Mouse (Mus musculus) adrenal gland, postnatal 14 days (tissue): ENCODE data around the gene Ugt2b34. TPM values are rescaled to one million over a fixed set of nuclear protein-coding genes. Genes with fewer than 3 reads are reported as not detected.
"Not testable (repeated sequence)": the region's sequence is repeated elsewhere in the genome, so short reads cannot be mapped to it uniquely, and the experiment has no call there.

Experiments used
- DNase-seq: peaks from one replicate; pipeline ENCODE4 v3.0.0; 2021; ENCODE audit warnings: mixed read lengths
- long read RNA-seq, 2 experiments: library from polyadenylated mRNA; stranded (forward); transcript quantifications; one replicate each; pipeline ENCODE4 v2.0.0; 2021
- total RNA-seq: library from RNA; stranded (reverse); gene quantifications from 2 replicates; pipeline ENCODE4 v1.2.3, GENCODE M21; 2021

Ugt2b34 gene
- total RNA-seq, result 0.68 and 23.5 TPM in 2 replicates
- long read RNA-seq, experiment 1, result 0 reads
- long read RNA-seq, experiment 2, transcript Ugt2b34-201 (6 exons, 3,051 nt), result major isoform, 12 of 13 reads
- long read RNA-seq, experiment 2, partial matches to known transcripts, result 1 of 13 reads
- long read RNA-seq, experiment 2, other reads (novel, unspliced or antisense), result 0 of 13 reads

DNA sequence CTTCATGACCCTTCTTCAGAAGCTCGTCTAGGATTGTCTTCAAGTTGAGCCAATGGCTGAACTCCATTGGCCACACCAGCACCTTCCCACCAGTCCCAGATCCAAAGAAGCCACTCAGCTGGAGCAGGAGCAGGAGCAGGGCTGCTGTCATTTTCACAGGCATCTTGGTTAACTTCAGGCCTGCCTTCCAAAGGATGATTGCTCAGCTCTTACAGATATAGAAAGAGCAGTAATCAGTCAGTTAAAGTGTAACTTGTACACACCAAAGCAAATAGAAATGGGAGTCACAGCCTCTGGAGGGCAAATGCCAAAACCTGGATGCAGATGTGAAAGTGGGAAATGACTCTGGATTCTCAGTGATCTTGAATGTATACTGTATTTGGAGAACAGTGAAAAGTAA lies at the start of gene Ugt2b34:
Gene Ugt2b34, minus strand, starts transcription at position 180 of the 400 bp plus-strand sequence.
- no peak for DNase-seq

DNA sequence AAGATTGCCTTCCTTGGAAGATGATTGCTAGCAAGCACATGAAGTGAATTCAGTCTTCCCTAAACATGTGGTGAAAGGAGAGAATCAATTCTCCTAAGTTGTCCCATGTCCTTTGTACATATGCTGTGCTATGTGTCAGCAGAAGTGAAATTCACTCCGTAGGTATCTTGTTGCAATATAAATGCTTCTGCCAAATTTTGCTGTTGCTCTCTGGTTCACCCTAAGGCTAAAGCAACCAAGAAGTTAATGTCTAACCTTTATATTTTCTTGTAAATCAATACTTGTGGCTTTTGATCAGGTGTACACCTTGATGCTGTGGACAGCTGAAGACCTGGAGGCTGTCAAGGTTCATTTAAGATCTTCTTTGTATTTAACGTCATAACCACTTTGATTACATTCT lies 35.4 kb upstream of the Ugt2b34 start:
- no peak for DNase-seq

DNA sequence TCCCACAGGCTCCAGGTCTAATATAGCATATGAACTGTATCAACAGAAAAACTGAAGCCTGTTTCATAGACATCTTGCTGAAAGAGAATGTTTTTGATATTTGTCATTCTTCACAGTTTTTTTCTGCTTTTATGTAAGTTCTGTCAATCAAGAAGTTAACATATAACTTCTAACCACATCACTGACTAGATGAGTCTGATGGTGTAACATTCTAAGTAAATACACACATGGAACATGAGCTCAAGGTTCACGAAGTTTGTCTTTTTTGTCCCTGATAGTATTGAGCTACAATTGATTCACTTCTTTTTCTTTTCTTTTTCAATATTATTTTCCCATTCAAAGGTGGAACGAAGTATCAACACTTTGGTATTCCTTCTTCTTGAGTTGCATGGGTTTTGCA lies 19.7 kb upstream of the Ugt2b34 start, which contains the start of gene Ugt2b1:
Gene Ugt2b1, minus strand, starts transcription at position 105 of the 400 bp plus-strand sequence.
- DNase-seq, result no peak

DNA sequence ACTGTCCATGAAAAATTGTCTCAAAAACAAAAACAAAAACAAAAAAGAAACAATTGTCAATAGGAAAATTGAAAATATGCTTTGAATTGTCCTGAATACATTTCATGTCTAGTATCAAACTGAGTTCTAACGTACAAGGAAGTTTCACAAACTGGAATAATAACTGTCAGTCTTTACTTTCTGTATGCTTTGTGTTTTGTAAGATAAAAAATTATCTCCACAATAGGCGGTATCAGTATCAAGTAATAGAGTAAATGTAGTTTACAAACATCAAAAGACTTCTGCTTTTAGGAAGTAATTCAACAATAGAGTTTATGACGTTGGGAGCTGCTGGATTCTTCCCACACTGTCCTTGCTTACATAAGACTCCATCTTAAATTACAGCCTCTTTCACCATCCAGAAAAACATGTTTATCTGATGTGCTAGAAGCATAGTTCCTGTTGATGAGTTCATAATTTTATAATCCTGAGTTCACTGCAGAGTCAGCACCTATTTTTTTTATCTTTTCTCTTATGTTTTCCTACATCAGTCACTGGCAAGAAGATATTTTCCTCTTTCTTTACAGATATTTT lies 14.0 kb upstream of the Ugt2b34 start:
- no peak for DNase-seq

DNA sequence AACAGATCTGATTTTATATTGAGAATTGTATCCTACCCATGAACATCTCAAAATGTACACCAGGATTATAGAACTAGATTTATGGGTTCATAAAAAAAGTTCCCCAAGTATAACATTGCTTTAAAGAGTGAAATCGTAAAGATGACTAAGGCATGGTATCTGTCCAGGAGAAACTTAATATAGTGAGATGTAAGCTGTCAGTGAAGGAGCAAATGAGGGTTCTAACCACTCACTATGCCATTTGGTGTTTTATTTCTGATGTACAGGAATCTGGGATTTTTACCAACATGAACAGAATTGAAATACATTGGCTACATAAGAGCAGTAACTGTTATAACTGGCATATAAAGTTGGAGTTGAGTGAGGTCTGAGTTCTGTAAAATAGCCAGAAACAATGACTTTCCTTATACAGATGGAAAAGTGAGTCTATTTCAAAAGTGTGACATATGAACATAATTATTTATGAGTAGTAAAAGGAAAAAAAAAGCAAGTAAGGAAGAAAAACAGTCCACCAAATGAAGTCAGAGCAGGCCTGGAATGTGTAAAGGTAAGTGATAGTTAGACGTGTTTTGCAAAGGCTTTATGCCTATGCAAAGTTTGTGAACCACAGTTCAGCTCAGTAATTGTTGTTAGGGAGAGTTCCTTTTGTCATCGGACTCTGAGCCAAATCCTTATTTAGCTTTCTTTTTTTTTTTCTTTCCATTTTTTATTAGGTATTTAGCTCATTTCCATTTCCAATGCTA lies 4.8 kb upstream of the Ugt2b34 start:
- no peak for DNase-seq

DNA sequence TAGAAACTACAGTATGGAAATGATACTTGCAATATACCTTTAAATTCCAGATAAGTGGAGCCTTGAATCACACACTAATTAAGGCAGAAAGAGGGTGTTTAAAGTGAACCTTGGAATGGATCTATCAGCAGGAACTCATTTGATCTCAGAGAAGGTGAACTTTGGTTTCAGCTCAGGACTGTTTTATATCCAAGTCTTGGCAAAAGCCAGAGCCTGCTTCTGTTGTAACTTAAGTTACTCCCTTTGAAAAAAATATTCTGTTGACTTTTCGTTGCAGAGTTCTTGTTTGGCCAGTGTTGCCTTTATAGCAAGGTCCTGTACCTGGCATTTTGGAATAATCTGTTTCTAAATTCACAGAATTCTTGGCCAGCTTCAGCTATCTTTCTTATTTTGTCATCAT lies 4.0 kb upstream of the Ugt2b34 start:
- DNase-seq, result no peak

DNA sequence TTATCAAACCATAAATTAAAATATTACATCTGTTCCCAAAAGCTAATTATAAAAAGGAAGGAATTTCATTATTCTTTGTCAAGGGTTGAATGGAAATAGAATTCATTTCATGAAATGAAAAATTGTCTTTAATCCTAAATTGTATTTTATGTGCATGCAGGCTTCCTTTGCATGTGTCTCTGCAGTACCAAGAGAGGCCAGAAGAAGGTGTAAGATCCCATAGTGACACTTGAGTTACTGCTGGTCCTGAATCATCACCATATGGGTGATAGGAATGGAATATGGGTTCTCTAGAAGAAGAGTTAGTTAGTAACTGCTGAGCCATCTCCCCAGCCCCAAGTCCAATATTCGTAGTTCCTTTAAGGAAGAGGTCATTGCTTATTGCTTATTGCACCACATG lies 16.8 kb downstream of the Ugt2b34 start:
- no peak for DNase-seq

DNA sequence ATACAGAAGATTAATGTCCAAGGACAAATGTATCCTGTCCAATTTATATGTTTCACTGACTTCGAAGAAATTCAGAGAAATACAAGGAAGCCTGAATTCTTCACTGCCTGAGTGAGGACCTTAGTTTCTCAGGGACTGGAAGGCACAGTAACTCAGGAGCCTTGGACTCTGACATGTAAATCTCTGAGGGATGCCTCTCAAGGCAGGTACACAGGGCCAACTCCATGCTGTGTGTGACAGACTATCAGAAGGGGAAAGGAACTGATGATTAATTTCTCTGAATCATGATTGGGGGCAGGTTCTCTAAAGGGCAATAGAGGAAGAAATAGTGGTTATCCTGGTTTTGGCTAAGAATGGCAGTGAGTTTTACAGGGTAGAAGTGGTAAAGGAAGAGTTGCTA lies 18.3 kb downstream of the Ugt2b34 start:
- no peak for DNase-seq

DNA sequence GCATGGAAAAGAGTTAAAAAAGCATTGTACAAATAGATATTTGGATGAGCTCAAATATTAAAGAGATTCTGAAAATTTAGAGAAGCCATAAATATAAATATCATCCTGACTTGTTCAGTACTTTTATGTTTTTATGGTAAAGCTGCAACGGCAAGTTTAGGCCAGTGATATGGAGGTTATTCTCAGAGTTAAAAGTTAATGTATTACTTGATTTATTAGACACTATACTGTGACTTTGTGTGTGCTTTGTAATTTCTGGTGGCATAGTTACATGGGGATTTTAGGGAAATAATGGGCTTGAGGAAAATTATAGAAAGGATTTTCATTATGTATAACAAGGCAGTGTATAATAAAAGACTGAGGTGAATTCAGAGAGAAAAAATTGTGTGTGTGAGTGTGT lies 19.7 kb downstream of the Ugt2b34 start:
- DNase-seq, result no peak

DNA sequence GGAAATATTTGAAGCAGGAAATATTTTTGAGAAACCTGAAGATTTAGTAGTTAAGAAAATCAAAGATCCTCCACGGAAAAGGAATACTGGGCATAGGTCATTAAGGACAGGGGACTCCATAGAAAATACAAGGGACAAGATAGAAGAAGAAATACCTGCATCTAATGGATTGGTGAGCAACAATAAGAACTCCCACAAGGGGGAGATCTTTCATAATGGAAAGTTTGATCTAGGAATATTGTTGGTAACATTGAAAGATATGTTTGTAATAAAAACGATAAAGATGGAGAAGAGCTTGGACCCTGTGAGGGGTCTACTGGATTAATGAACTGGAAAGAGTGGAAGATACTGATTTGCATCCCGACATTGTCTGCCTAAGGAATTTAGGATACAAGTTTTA lies 20.1 kb downstream of the Ugt2b34 start:
- no peak for DNase-seq

DNA sequence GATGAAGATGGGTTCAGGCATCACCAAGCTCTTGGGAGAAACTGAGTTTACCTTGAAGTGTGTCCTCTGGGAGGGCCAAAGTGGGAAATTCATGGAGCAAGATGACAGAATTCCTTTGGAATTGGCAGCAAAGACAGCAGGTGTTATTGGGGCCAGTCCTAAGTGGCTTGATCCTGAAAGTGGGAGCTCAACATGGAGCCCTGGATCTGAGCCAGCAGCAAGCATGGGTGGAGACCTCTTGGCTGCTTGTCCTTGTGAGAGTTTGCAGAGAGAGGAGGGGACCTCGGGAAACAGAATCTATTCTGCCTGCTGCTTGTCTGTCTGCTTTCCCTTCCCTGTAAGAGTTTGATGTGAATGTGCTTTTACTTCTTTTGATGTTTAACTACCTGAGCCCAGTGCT lies 34.9 kb downstream of the Ugt2b34 start:
- DNase-seq, result peak; percentile 4

DNA sequence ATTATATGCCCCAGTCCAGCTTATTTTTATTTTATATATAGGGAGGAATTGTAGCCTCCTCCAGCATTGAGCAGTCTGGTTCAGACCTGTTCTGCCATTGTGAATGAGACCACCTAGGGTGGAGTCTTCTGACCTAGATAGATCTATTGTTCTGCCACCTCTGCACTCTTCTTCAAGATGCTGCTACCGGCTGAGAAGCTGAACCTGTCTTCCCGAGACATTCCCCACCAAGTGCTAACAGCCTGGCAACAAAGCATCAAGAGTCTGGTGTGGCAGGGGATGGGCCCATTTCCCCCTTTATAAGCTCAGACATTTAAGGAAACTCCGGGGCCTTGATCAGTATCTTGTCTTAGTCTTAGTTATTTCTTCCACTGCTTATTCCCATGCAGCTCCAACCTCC lies 48.4 kb downstream of the Ugt2b34 start:
- DNase-seq, result no peak

DNA sequence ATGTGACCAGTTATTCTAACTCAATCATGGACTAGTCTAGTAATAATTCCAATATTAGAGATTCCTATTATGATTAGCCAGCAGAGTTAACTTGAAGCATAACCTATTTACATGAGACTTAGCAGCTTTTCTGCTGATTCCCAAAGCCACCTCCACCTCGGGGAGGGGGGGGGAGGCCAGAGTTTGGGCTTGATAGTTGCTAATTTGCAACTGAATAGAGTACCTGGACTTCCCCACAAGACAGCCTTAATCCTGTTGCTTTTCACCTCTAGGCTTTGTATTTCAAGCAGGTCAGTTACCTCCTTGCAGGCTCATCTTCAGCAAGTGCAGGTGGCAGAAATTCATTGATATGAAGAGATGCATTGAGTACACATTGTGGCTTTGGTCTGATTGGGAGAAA lies 49.1 kb downstream of the Ugt2b34 start:
- DNase-seq, result no peak

DNA sequence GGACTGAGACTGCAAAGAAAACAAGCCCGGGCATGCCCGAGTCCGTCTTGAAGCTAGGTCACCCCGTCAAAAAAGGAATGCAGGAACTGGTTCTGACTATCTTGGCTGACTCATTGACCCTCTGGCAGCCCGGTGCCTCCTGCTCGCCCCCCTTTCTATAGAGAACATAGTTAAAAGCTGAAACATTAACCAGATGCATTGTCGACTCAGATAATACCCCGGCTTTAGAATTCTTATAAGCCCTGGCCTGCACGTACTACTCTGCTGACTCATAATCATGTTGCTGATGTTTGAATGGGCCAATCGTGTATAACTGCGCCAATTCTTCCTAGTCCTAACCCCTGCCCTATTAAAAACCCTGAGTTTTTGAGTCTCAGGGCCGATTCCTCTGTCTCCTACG lies 50.2 kb downstream of the Ugt2b34 start:
- not testable (repeated sequence) for DNase-seq

DNA sequence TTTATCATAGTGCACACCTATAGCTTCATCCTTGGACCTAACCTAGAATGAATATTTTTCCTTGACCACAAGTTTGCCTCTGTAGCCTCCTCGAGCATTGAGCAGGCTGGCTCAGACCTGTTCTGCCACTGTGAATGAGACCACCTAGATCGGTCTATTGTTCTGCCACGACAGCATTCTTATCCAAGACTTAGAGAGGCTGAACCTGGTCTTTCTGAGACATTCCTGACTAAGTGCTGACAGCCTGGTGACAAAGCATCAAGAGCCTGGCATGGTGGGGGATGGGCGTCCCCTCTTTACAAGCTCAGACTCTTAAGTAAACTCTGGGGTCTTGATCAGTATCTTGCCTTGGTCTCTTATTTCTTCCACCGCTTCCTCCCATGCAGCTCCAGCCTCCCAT lies 55.1 kb downstream of the Ugt2b34 start:
- no peak for DNase-seq

DNA sequence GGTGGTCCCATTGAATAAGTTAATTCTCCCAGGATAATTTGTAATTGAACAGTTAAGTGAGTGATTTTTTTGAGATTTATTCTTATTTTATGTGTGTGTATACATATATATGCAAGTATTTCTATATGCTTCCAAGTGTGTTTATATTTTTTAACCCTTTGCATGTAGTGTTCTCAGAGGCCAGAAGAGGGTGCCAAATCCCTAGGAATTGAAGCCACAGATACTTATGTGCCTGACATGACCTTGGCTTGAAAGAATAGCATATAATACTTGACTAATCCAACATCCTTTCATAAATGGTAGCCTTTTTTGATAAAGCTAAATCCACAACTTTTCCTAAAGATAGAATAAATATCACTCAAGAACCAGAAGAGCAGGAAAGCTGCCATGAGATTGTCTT lies 56.6 kb downstream of the Ugt2b34 start:
- peak; percentile 9 for DNase-seq

DNA sequence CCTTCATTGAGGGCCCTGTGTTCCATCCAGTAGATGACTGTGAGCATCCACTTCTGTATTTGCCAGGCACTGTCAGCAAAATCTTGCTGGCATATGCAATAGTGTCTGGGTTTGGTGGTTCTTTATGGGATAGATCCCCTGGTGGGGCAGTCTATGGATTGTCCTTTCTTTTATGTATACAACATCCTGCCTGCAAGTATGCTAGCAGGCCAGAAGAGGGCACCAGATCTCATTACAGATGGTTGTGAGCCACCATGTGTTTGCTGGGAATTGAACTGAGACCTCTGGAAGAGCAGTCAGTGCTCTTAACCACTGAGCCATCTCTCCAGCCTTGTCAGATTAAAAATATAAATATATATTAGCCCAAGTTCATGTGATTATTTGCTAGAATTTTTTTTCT lies 65.5 kb downstream of the Ugt2b34 start:
- DNase-seq, result not testable (repeated sequence)

DNA sequence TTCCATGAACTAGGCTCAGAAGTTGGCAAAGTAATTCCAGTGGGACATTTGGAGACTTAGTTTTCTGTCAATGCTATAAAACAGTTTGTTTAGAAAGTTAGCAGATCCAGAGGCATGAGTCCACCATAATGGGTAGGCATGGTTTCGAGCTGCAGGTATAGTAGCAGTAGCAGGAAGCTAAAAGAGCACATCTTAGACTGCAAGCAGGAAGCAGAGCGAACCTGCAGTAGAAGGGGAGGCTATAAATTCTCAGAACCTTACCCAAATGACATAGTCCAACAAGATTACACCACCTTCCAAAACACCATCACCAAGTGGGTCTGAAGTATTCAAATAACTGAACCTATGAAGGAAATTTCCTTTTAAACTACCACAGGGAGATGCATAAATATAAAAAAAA lies 66.5 kb downstream of the Ugt2b34 start:
- DNase-seq, result no peak

Other genes with a start within 250 kb of the Ugt2b34 start
- gene Tmprss11b, start 230.6 kb downstream of the Ugt2b34 start, total RNA-seq, result not detected in 2 replicates
- not detected in 2 replicates for gene Tmprss11e, start 161.1 kb downstream of the Ugt2b34 start, total RNA-seq
- 55.5 and 59.3 TPM in 2 replicates for gene Ythdc1, start 102.7 kb downstream of the Ugt2b34 start, total RNA-seq
- gene Ugt2b1, start 19.6 kb upstream of the Ugt2b34 start, total RNA-seq, result 0.68 and 22.2 TPM in 2 replicates
- 0.26 and 6.3 TPM in 2 replicates for gene Ugt2b35, start 93.9 kb upstream of the Ugt2b34 start, total RNA-seq
- gene Ugt2b36, start 185.6 kb upstream of the Ugt2b34 start, total RNA-seq, result 3.0 and 47.7 TPM in 2 replicates
- 0.38 and 15.4 TPM in 2 replicates for gene Ugt2b5, start 233.4 kb upstream of the Ugt2b34 start, total RNA-seq